Mouse (Mus musculus): ENCODE measurements around the gene Dffa. TPM values are rescaled to one million over a fixed set of nuclear protein-coding genes. Genes with fewer than 3 reads are reported as not detected.
"Not testable (repeated sequence)": the region's sequence is repeated elsewhere in the genome, so short reads cannot be mapped to it uniquely, and the experiment has no call there.

The Dffa gene
- polyA plus RNA-seq, 1 experiment from 2014 or later: 25.0 TPM

- not testable (repeated sequence) for H3K4me3 ChIP-seq; H3K9me3 ChIP-seq; H3K27me3 ChIP-seq; H3K36me3 ChIP-seq; H3K4me2 ChIP-seq (replicated peaks); ATAC-seq (replicated peaks); H3K9ac ChIP-seq (replicated peaks); H3K27ac ChIP-seq (replicated peaks)
- peaks cover 30% of the 10 kb centered on the region for H3K4me1 ChIP-seq
- WGBS: 73% methylated on average over 8 of the region's 8 CpGs
Measured at GRCm38 (mm10) chr4:149169926-149170325, 66.0 kb downstream of the Dffa start.

Other genes with a start within 250 kb of the Dffa start
- gene Pex14, start 4.3 kb upstream of the Dffa start, polyA plus RNA-seq (2015; fragmentation: Nextera tagmentation; extraction: Ambion mirVana): 53.4 and 54.2 TPM in 2 replicates
- 1.2 and 1.3 TPM in 2 replicates for gene Cort, start 22.6 kb downstream of the Dffa start, polyA plus RNA-seq (2015; fragmentation: Nextera tagmentation; extraction: Ambion mirVana)
- gene Cenps, start 33.5 kb downstream of the Dffa start, polyA plus RNA-seq (2015; fragmentation: Nextera tagmentation; extraction: Ambion mirVana): 21.9 and 26.8 TPM in 2 replicates
- gene Pgd, start 62.6 kb downstream of the Dffa start, polyA plus RNA-seq (2015; fragmentation: Nextera tagmentation; extraction: Ambion mirVana): 92.1 and 94.4 TPM in 2 replicates
- gene Kif1b, start 203.5 kb downstream of the Dffa start, polyA plus RNA-seq (2015; fragmentation: Nextera tagmentation; extraction: Ambion mirVana): 135 and 141 TPM in 2 replicates

All from forebrain, embryonic 15.5 days (tissue).